Mouse (Mus musculus): ENCODE measurements around the gene Tespa1. TPM values are rescaled to one million over a fixed set of nuclear protein-coding genes. Genes with fewer than 3 reads are reported as not detected.
A peak's percentile ranks its signal among the peaks of the same experiment; 100 is the strongest.
"Not testable (repeated sequence)": the region's sequence is repeated elsewhere in the genome, so short reads cannot be mapped to it uniquely, and the experiment has no call there.

Gene Tespa1
- 100 to 1,000 TPM; 380 to 411 TPM for polyA plus RNA-seq (2017; shearing (Covaris generic))

- peak; percentile 95 for ATAC-seq
Observed at GRCm38 (mm10) chr10:130322637-130323036, at the start of gene Tespa1. Tespa1 (plus strand) TSS chr10:130322870.

- ATAC-seq: no peak
Observed at GRCm38 (mm10) chr10:130275759-130276158, 46.9 kb upstream of the Tespa1 start.

GRCm38 (mm10) chr10:130276496-130276895 is 46.2 kb upstream of the Tespa1 start:
- ATAC-seq: no peak

- ATAC-seq: no peak
Observed at GRCm38 (mm10) chr10:130280066-130280465, 42.6 kb upstream of the Tespa1 start, which contains the start of gene Neurod4. Neurod4 (minus strand) TSS chr10:130280240.

- ATAC-seq: no peak
Observed at GRCm38 (mm10) chr10:130281982-130282449, 40.7 kb upstream of the Tespa1 start.

- ATAC-seq: no peak
Observed at GRCm38 (mm10) chr10:130287201-130287600, 35.5 kb upstream of the Tespa1 start.

GRCm38 (mm10) chr10:130288007-130288406 is 34.7 kb upstream of the Tespa1 start:
- no peak for ATAC-seq

- no peak for ATAC-seq
Observed at GRCm38 (mm10) chr10:130293741-130294408, 28.8 kb upstream of the Tespa1 start.

GRCm38 (mm10) chr10:130298748-130299147 is 23.9 kb upstream of the Tespa1 start:
- peak; percentile 67 for ATAC-seq

- ATAC-seq: not testable (repeated sequence)
Observed at GRCm38 (mm10) chr10:130304138-130304537, 18.5 kb upstream of the Tespa1 start.

- ATAC-seq: peak; percentile 86
Observed at GRCm38 (mm10) chr10:130311534-130312227, 11.0 kb upstream of the Tespa1 start.

- peak; percentile 81 for ATAC-seq
Observed at GRCm38 (mm10) chr10:130313531-130313930, 9.1 kb upstream of the Tespa1 start.

- no peak for ATAC-seq
Observed at GRCm38 (mm10) chr10:130314110-130314829, 8.4 kb upstream of the Tespa1 start.

- ATAC-seq: no peak
Observed at GRCm38 (mm10) chr10:130315846-130316245, 6.8 kb upstream of the Tespa1 start.

- ATAC-seq: no peak
Observed at GRCm38 (mm10) chr10:130318720-130319119, 4.0 kb upstream of the Tespa1 start.

GRCm38 (mm10) chr10:130320715-130321114 is 2.0 kb upstream of the Tespa1 start:
- no peak for ATAC-seq

- no peak for ATAC-seq
Observed at GRCm38 (mm10) chr10:130322062-130322461, 608 bp upstream of the Tespa1 start.

- peak; percentile 15 for ATAC-seq
Observed at GRCm38 (mm10) chr10:130324243-130324642, 1.6 kb downstream of the Tespa1 start.

- peak; percentile 72 for ATAC-seq
Observed at GRCm38 (mm10) chr10:130330711-130331110, 8.0 kb downstream of the Tespa1 start.

- peak; percentile 81 for ATAC-seq
Observed at GRCm38 (mm10) chr10:130336385-130336784, 13.7 kb downstream of the Tespa1 start.

GRCm38 (mm10) chr10:130337581-130337980 is 14.9 kb downstream of the Tespa1 start:
- peak; percentile 9 for ATAC-seq

- ATAC-seq: not testable (repeated sequence)
Observed at GRCm38 (mm10) chr10:130340050-130340449, 17.4 kb downstream of the Tespa1 start.

- peak; percentile 75 for ATAC-seq
Observed at GRCm38 (mm10) chr10:130344056-130344455, 21.4 kb downstream of the Tespa1 start.
